Mouse (Mus musculus) right cerebral cortex, postnatal 25 days (tissue): ENCODE results near the gene Zdhhc6.

Experiments
- DNase-seq: peaks from one replicate; pipeline ENCODE4 v3.0.0; 2022

Gene Zdhhc6

GRCm38 (mm10) chr19:55299378-55299777 lies 16.5 kb downstream of the Zdhhc6 start:
- no peak for DNase-seq

DNA sequence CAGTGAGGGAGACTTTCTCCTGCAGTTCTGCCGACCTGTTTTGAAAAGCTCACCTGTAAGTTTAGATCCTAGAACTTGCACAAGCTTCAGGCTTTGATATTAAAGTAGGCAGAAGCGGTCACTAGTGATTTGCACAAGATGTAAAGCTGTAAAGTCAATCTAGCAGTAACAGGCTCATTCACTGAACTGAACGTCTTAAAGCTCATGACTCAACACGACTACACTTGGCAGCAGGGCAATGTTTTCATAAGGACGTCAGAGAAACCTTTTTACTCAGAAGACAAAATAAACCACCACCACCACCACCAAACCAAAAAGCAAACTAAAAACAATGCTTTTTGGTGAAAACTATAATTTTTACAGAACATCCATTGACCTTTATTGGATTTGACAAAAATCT lies 17.9 kb downstream of the Zdhhc6 start:
- no peak for DNase-seq

- no peak for DNase-seq
These were observed 18.3 kb downstream of the Zdhhc6 start for GRCm38 (mm10) chr19:55297489-55297888.

DNA sequence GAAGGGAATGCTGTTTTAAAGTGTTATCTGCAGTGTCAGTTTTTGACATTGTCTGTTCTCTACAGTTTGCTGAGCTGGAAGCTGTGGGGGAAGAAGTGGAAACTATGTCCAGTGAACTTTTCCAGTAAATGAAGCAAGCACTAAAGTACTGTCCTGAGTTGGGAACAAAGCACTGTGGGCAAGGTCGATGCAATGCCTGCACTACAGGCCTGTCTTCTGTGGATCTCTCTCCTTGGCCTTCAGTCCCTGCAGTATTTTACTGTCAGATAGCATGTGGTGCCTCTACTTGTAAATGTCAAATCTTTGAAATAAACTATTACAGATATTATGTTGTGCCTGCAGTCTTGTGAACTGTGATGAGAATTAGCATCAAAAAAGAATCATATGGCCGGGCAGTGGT lies 19.5 kb downstream of the Zdhhc6 start:
- DNase-seq, result no peak

GRCm38 (mm10) chr19:55295556-55295955 lies 20.3 kb downstream of the Zdhhc6 start:
- DNase-seq, result no peak

- DNase-seq, result no peak
These were observed 20.8 kb downstream of the Zdhhc6 start for GRCm38 (mm10) chr19:55295075-55295474.

DNA sequence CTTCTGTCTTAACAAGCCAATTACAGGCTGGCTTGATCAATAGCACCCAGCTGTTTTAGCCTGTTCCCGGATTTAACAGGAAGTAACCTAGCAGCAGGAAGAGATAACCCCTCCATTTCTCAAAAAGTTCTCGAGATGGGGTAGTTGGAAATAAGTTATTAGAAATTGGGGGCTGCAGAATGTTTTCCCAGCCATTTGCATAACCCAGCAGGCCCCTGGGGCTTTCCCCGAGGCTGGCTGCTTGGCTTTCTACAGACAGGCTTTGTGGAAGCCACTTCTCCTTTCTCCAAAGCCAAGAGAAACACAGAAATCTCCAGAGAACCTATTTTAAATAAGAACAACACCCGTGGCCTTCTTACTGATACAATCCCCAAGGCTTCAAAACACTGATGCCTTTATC lies 22.7 kb downstream of the Zdhhc6 start:
- no peak for DNase-seq

- DNase-seq, result no peak
These were observed 23.5 kb downstream of the Zdhhc6 start for GRCm38 (mm10) chr19:55292210-55292850.

DNA sequence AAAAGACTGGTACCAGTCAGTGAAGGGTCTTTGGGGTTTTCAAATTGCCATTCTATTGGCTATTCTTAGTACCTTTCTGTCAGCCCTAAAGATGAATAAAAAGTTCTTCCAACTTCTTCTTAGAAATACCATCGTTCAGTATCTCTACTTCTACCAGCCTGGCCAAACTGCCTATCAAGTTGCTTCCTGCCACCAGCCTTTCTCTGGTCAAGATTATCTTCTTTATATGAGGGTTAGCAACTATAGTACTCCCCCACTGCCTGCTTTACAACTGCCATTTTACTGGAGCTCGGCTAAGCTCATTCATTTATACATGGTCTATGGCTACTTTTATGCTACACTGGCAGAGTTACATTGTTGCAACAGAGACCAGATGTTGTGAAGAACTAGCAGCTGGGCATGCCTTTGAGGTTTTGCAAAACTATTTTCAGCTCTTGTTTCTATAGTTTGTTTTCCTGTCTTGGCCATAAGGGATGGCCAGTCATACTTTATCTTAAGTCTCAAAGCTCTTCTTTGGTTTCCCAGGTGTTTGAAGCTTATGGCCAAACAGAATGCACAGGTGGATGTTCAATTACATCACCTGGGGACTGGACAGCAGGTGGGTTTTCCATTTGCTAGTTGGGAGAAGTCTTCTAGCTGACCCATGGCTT lies 25.1 kb downstream of the Zdhhc6 start:
- no peak for DNase-seq

DNA sequence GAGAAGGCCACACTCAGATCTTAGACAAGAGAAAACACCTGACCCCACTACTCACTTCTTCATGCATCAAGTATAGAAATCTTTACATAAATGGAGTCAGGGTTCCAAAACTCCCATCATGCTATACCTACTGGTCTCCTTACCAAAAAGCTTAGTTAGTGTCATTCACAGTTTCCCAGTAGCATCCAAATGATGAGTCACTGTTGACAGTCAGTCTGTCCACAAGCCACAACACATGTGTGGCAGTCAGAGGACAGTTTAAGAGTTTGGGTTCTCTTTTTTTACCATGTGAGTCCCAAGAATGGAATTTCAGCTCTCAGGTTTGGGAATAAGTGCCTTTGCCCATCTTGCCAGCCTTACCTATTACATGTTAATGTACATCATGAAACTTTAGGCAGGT lies 26.9 kb downstream of the Zdhhc6 start:
- no peak for DNase-seq

GRCm38 (mm10) chr19:55286034-55286433 lies 29.8 kb downstream of the Zdhhc6 start:
- DNase-seq, result no peak

DNA sequence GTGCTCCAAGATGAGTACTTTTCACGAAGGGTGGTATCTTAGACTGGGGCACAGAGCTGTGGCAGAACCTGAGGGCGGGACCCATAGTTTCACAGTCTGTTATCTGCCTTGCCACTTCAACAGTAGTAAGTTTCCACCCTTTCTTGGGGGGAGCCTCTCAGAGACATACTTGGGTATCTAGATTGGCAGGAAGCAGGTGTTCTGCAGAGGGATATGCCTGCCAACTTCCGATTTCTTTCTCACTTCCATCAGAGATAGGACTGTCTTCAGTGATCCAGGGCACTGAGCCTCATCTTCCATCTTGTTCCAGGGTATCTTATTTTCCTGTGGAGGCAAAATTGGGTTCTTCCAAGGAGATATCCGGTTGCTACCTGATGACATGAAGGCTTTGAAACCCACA lies 31.7 kb downstream of the Zdhhc6 start:
- DNase-seq, result no peak

GRCm38 (mm10) chr19:55276770-55277169 lies 39.1 kb downstream of the Zdhhc6 start:
- no peak for DNase-seq

DNA sequence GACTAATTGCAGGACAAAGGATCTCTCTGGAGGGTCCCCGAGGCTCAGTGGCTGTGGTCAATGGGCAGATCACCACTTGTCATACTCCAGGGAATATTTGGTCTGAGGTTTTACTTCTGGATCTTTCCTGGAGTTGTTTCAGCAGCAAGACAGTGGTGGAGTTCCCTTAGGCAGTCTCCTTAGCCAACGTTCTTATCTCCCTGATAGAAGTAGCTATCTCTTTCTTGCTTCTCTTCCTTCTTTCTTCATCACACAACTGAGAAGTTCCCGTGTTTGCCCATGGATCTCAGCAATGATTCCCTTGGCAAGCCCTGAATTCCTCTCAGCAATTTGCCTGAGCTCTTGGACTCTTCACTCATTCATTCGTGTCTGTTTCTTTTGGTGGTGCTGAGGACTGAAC lies 39.7 kb downstream of the Zdhhc6 start:
- no peak for DNase-seq

GRCm38 (mm10) chr19:55273340-55273739 lies 42.5 kb downstream of the Zdhhc6 start:
- DNase-seq, result no peak

- DNase-seq, result no peak
These were observed 44.4 kb downstream of the Zdhhc6 start for GRCm38 (mm10) chr19:55271448-55271847.

DNA sequence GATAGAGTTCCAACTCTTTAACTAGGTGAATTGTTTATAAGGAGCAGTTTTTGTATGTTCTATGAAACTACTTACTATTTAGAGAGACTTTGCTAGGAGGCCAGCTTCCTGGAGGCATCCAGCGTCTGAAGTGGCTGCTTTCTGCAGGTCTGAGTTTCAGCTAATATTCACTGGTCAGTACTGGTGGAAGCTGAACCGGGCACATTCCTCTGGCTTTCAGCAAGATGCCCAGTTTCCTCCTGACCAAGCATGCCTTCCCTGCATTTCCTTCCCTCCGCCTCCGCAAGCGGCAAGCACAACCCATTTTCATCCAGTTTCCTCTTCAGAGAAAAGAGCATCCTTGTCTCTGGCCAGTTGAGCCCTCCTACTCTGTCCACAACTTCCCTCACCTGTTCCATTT lies 46.8 kb downstream of the Zdhhc6 start:
- no peak for DNase-seq

- DNase-seq, result no peak
These were observed 47.7 kb downstream of the Zdhhc6 start for GRCm38 (mm10) chr19:55268150-55268549.

DNA sequence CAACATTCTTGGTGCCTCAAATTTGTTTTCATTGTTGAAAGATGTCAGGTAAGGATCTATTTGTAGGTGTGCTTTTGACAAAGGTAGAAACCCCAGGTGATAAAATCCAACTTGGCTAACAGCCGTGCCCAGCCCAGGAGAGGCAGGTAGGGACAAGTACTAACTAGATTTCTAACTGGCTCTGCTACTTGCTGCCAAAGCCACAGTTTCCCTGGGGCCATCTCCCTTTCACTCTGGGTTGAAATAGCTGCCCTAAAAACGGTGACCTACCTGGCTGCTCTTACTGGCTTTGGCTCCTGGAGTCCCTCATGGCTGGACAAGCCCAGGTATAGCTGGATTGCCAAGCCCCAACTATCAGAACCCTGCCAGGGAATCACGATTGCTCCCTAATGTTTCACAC lies 49.0 kb downstream of the Zdhhc6 start:
- DNase-seq, result no peak

DNA sequence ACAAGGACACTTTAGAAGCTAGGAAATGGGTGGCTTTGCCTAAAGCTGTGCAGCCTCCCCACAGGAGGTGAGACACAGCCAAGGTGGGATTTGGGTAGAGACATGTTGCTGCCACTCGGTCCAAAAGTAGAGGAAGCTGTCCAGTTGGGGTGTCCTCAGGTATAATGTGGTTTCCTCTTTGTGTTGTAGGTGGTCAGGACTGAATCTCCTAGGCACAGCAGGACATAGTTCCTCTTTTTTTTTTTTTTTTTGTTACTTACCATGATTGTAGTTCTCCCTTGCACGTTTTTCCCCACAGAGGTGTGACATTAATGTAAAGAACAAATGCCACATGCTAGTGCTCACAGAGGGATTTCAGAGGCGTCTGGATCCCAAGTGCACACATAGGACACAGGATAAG lies 50.6 kb downstream of the Zdhhc6 start:
- DNase-seq, result no peak

GRCm38 (mm10) chr19:55260389-55261184 lies 55.2 kb downstream of the Zdhhc6 start:
- no peak for DNase-seq

DNA sequence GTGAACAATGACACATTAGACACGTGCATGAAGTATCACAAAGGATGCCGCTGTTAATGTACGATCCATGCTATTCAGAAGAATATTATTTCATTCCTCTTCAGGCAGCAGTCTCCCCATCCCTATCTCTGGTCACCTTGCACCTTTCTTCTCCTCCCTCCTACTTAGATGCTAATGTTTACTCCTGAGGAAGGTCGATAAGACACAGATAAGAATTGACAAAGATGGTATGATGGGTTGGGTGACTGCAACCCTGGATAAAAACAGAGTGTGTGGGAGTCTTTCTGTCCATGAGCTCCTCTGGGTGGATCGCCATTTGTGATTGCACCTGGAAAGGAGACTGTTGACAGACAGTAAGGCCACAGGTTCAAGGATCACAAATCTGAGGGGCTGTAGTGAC lies 57.3 kb downstream of the Zdhhc6 start:
- no peak for DNase-seq

DNA sequence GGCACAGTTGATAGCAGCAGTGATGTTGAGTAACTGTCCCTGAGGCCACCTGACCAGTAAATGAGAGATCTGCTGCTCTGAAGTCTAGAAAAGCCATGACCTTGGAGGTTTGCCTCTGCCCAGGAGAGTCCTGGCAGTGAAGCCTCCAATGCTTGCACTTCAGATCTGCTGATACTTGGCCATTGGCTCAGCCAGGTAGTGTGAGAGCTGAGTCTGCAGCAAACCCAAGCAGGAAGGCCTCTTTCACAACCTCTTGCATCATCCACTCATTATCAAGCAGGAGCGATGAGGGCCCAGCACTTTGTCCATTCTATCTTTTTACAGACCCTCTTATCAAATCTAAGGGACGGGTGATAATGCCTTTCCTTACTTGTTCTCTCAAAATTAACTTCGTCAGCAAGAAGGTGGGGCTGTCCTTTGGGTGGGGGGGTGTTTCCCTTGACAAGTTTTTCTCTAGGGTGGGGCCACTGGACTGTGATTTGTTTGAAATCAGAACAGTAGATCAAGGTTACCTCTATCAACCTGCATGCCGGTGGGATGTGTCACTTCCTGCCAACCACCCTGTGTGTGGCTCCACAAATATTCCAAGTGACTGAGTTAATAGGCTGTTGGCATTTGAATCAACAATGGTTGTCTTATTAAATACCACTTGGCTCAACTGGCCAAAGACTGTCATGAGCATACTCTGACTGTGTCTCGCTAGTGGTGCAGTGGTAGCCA lies 58.0 kb downstream of the Zdhhc6 start:
- no peak for DNase-seq

DNA sequence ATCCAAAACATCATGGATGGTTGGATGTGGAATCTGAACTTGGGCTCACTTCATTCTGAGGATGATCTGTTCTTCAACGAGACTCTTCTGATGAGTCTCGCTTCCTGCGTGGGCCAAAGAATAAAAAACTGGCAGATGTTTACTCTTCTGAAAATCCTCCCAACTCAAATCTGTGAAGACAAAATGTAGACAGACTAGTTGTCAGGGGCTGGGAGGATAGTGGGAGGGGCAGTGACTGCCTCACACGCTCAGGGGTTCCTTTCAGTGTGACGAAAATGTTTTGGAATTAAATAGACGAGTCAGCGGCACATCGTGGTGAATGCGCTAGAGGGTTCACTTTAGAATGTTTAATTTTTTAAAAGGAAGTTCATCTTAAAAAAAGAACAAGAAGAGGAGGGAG lies 59.7 kb downstream of the Zdhhc6 start:
- peak; percentile 22 for DNase-seq
